ENCODE assay signal across 8 mouse cellular contexts in genomic region chr17:56276643-56277566, GRCm38 (mm10). TPM values are rescaled to one million over a fixed set of nuclear protein-coding genes. Genes with fewer than 3 reads are reported as not detected.
DNase-seq lines count a peak whose midpoint lies in the region; ATAC-seq and TF ChIP-seq lines count a peak whose summit lies in the region.

Ticam1 (minus strand) TSS chr17:56276786.

- peak within 1 kb of the TSS; percentile 87 for H3K4me2 ChIP-seq in forebrain, embryonic 16.5 days (ENCODE audit: low read length)
- peak within 1 kb of the TSS; percentile 65 for H3K4me2 ChIP-seq in lung, embryonic 14.5 days

- H3K9me3 ChIP-seq in forebrain, embryonic 16.5 days (ENCODE audit: control insufficient read depth, low read length), result no peaks in the 10 kb centered on the region
- H3K9me3 ChIP-seq in lung, embryonic 14.5 days (ENCODE audit: low read depth, low read length), result no peaks in the 10 kb centered on the region

- TF ChIP-seq CTCF in lung, embryonic 14.5 days (IDR thresholded peaks at IDR 0.05; ENCODE audit: low read depth), result peak; percentile 42

- 8% methylated on average over 16 of the region's 21 CpGs for WGBS in forebrain, embryonic 16.5 days
- 4% methylated on average over 17 of the region's 21 CpGs for WGBS in lung, embryonic 14.5 days

- no peaks in the 10 kb centered on the region for H3K27me3 ChIP-seq in forebrain, embryonic 16.5 days (replicated peaks; ENCODE audit: control insufficient read depth, insufficient read depth, low read length)
- no peaks in the 10 kb centered on the region for H3K27me3 ChIP-seq in lung, embryonic 14.5 days (ENCODE audit: insufficient read depth, low read length)

- no peaks in the 10 kb centered on the region for H3K36me3 ChIP-seq in forebrain, embryonic 16.5 days (ENCODE audit: control insufficient read depth, insufficient read depth)
- H3K36me3 ChIP-seq in lung, embryonic 14.5 days (ENCODE audit: insufficient read depth), result peaks cover 51% of the 10 kb centered on the region

- H3K9ac ChIP-seq in forebrain, embryonic 16.5 days (replicated peaks; ENCODE audit: low read depth, low read length), result peak within 1 kb of the TSS; percentile 73
- H3K9ac ChIP-seq in lung, embryonic 14.5 days, result peak within 1 kb of the TSS; percentile 67

- H3K4me3 ChIP-seq in forebrain, embryonic 16.5 days (replicated peaks; ENCODE audit: low read length), result peak within 1 kb of the TSS; percentile 54
- peak within 1 kb of the TSS; percentile 49 for H3K4me3 ChIP-seq in lung, embryonic 14.5 days (ENCODE audit: low read depth, low read length)

- peaks cover 11% of the 10 kb centered on the region for H3K4me1 ChIP-seq in forebrain, embryonic 16.5 days (replicated peaks; ENCODE audit: control insufficient read depth, insufficient read depth, low read length)
- peaks cover 8% of the 10 kb centered on the region for H3K4me1 ChIP-seq in lung, embryonic 14.5 days (ENCODE audit: insufficient read depth)

- intact Hi-C loops in heart, postnatal 36 days (cut with DNase I), result loop anchor here (1.0 kb wide), 1 partner anchor 13 kb away; no protein-coding TSS in a partner anchor

- H3K27ac ChIP-seq in forebrain, embryonic 16.5 days (ENCODE audit: low read length), result peak within 1 kb of the TSS; percentile 33; the same call in 1 of the 2 replicates
- H3K27ac ChIP-seq in lung, embryonic 14.5 days (ENCODE audit: low read depth), result peak within 1 kb of the TSS; percentile 93

- ATAC-seq in forebrain, embryonic 16.5 days, result peak; percentile 80
- ATAC-seq in lung, embryonic 14.5 days (ENCODE audit: insufficient read depth), result peak; percentile 96
- peak; percentile 73 for ATAC-seq in neutrophil, adult 5-6 weeks (ENCODE audit: extremely low read depth, insufficient number of reproducible peaks, low FRiP score, poor library complexity, severe bottlenecking)

- peak; percentile 99 for DNase-seq in MEL-GATA-1-ER (ENCODE audit: extremely low read depth, low read depth)
- DNase-seq in cerebellum, adult 18-20 months, result peak; percentile 75 to 77
- DNase-seq in heart, postnatal 36 days, result peak; percentile 85 to 86
- peak; percentile 61 to 85 for DNase-seq in layer of hippocampus, adult 18-20 months (ENCODE audit: low spot score in 2 of 2)
- peak; percentile 98 for DNase-seq in lung, embryonic 14.5 days
- DNase-seq in testis, postnatal 14 days (ENCODE audit: low spot score), result peak; percentile 87

RNA-seq across cellular contexts. Expression of gene Ticam1, which starts in this region (rescaled TPM):
- polyA plus RNA-seq in forebrain, embryonic 16.5 days (2015; fragmentation: Nextera tagmentation; extraction: Ambion mirVana), result 1.6 and 1.9 TPM in 2 replicates
- 1 to 10 TPM; 8.7 to 8.8 TPM for total RNA-seq in heart, postnatal 36 days (2021)
- total RNA-seq in layer of hippocampus, adult 18-20 months (2021), result 1 to 10 TPM; 7.9 to 8.2 TPM
- 4.5 and 4.9 TPM in 2 replicates for polyA plus RNA-seq in lung, embryonic 14.5 days (2014; fragmentation: Nextera tagmentation; extraction: Ambion mirVana)
- 4.8 and 6.4 TPM in 2 replicates for total RNA-seq in neutrophil, adult 5-6 weeks (2017)

Comparison
In these comparisons a context has a peak if more than half of its experiments do, and no peak if none do; other contexts are left out.
1. Peak in every context shown above with its lines: DNase-seq, ATAC-seq, H3K4me3 ChIP-seq and H3K27ac ChIP-seq.